Mouse (Mus musculus) liver, embryonic 11.5 days (tissue): ENCODE measurements around the gene Rxfp4. TPM values are rescaled to one million over a fixed set of nuclear protein-coding genes. Genes with fewer than 3 reads are reported as not detected.
A peak's percentile ranks its signal among the peaks of the same experiment; 100 is the strongest.

Experiments used
- ATAC-seq: fragments of 200-750 bp; cut with Nextera tagmentation; replicated peaks from 2 replicates; pipeline ENCODE4 v1.8.0; 2017; ENCODE audit warnings: moderate number of reproducible peaks, mild to moderate bottlenecking, moderate TSS enrichment, moderate library complexity; ENCODE audit not compliant: low FRiP score
- DNase-seq: peaks from one replicate; pipeline ENCODE4 v3.0.0-alpha.2; 2017; ENCODE audit warnings: low spot score
- H3K27ac ChIP-seq: fragments of 300-500 bp; sonication (generic); 2 replicates; pipeline ENCODE4 v1.5.1; 2014; ENCODE audit warnings: mild to moderate bottlenecking, low read depth, low read length, control low read depth
- H3K27me3 ChIP-seq: fragments of 300-500 bp; sonication (generic); replicated peaks from 2 replicates; pipeline ENCODE4 v1.6.1; 2014; ENCODE audit warnings: low read length, mixed read lengths; ENCODE audit not compliant: control insufficient read depth, insufficient read depth
- H3K36me3 ChIP-seq: fragments of 300-500 bp; sonication (generic); 2 replicates; pipeline ENCODE4 v1.6.1; 2014; ENCODE audit warnings: mild to moderate bottlenecking, low read length, moderate library complexity, mixed read lengths; ENCODE audit not compliant: control insufficient read depth, insufficient read depth
- H3K4me1 ChIP-seq: fragments of 300-500 bp; sonication (generic); replicated peaks from 2 replicates; pipeline ENCODE4 v1.6.1; 2014; ENCODE audit warnings: low read length, mixed read lengths; ENCODE audit not compliant: control insufficient read depth, insufficient read depth
- H3K4me2 ChIP-seq: fragments of 300-500 bp; sonication (generic); 2 replicates; pipeline ENCODE4 v1.6.1; 2014; ENCODE audit warnings: mild to moderate bottlenecking, control low read depth, moderate library complexity
- H3K4me3 ChIP-seq: fragments of 300-500 bp; sonication (generic); 2 replicates; pipeline ENCODE4 v1.5.1; 2014; ENCODE audit warnings: low read depth, low read length, control low read depth
- H3K9ac ChIP-seq: fragments of 300-500 bp; sonication (generic); 2 replicates; pipeline ENCODE4 v1.6.1; 2014; ENCODE audit warnings: low read depth, low read length, control low read depth
- H3K9me3 ChIP-seq: fragments of 300-500 bp; sonication (generic); 2 replicates; pipeline ENCODE4 v1.6.1; 2016; ENCODE audit warnings: low read length, inconsistent platforms, mixed read lengths; ENCODE audit not compliant: control insufficient read depth
- WGBS: fragments of 180-500 bp; shearing (Covaris S2); extraction: QIAGEN DNeasy Blood & Tissue Kit; methylation state at CpG from one replicate; pipeline ENCODE4 v1.1.7; 2014; 5-methylcytosine and 5-hydroxymethylcytosine counted together
- polyA plus RNA-seq: library from polyadenylated mRNA; unstranded; fragments of >200 nt; fragmentation: Nextera tagmentation; extraction: Ambion mirVana; gene quantifications from 2 replicates; pipeline ENCODE4 v1.2.1, GENCODE M21; 2014

Gene Rxfp4
- polyA plus RNA-seq, 1 experiment from 2014 or later = not detected

GRCm38 (mm10) chr3:88621537-88622112 is 31.3 kb downstream of the Rxfp4 start:
- H3K9ac ChIP-seq = peak overlapping the region; percentile 88
- peak overlapping the region; percentile 95 for H3K27ac ChIP-seq
- peak overlapping the region; percentile 81 for H3K4me3 ChIP-seq
- DNase-seq (peak; percentile 70), ATAC-seq (peak; percentile 10; the same call in 1 of the 2 replicates)
- peak overlapping the region; percentile 92 for H3K4me2 ChIP-seq
- no peaks in the 10 kb centered on the region for H3K36me3 ChIP-seq
- H3K4me1 ChIP-seq = peaks cover 64% of the 10 kb centered on the region
- no peaks in the 10 kb centered on the region for H3K9me3 ChIP-seq
- WGBS = under 1% methylated on average over 36 of the region's 36 CpGs
- no peaks in the 10 kb centered on the region for H3K27me3 ChIP-seq

- H3K9me3 ChIP-seq = no peaks in the 10 kb centered on the region
- H3K27ac ChIP-seq = peak overlapping the region; percentile 95
- peak overlapping the region; percentile 81 for H3K4me3 ChIP-seq
- peak; percentile 83 for DNase-seq
- H3K36me3 ChIP-seq = no peaks in the 10 kb centered on the region
- peak; percentile 80 for ATAC-seq
- H3K4me1 ChIP-seq = peaks cover 64% of the 10 kb centered on the region
- WGBS = under 1% methylated on average over 60 of the region's 64 CpGs
- peak overlapping the region; percentile 92 for H3K4me2 ChIP-seq
- no peaks in the 10 kb centered on the region for H3K27me3 ChIP-seq
- peak overlapping the region; percentile 88 for H3K9ac ChIP-seq
These were observed 31.9 kb downstream of the Rxfp4 start for GRCm38 (mm10) chr3:88620992-88621536.

- peak overlapping the region; percentile 95 for H3K27ac ChIP-seq
- WGBS = 12% methylated on average over 15 of the region's 15 CpGs
- H3K4me3 ChIP-seq = peak overlapping the region; percentile 81
- peak overlapping the region; percentile 88 for H3K9ac ChIP-seq
- DNase-seq = no peak
- 0 out of 2 replicates have a peak, but pooled peaks have one; percentile 3 for ATAC-seq
- peak overlapping the region; percentile 92 for H3K4me2 ChIP-seq
- H3K36me3 ChIP-seq = no peaks in the 10 kb centered on the region
- H3K4me1 ChIP-seq = peaks cover 59% of the 10 kb centered on the region
- no peaks in the 10 kb centered on the region for H3K27me3 ChIP-seq
- no peaks in the 10 kb centered on the region for H3K9me3 ChIP-seq
These were observed 32.6 kb downstream of the Rxfp4 start for GRCm38 (mm10) chr3:88620146-88620991.

GRCm38 (mm10) chr3:88619113-88620097 is 33.5 kb downstream of the Rxfp4 start:
- H3K9ac ChIP-seq = no peak overlapping the region
- 47% methylated on average over 9 of the region's 9 CpGs for WGBS
- no peak overlapping the region; the same call in 1 of the 2 replicates for H3K27ac ChIP-seq
- peaks cover 50% of the 10 kb centered on the region for H3K4me1 ChIP-seq
- no peaks in the 10 kb centered on the region for H3K9me3 ChIP-seq
- DNase-seq (no peak), ATAC-seq (no peak)
- no peaks in the 10 kb centered on the region for H3K36me3 ChIP-seq
- H3K27me3 ChIP-seq = no peaks in the 10 kb centered on the region
- H3K4me3 ChIP-seq = no peak overlapping the region
- peak overlapping the region; percentile 22; the same call in 1 of the 2 replicates for H3K4me2 ChIP-seq

GRCm38 (mm10) chr3:88618074-88618871 is 34.7 kb downstream of the Rxfp4 start:
- DNase-seq = no peak
- H3K9ac ChIP-seq = no peak overlapping the region
- no peaks in the 10 kb centered on the region for H3K9me3 ChIP-seq
- ATAC-seq = no peak
- H3K36me3 ChIP-seq = no peaks in the 10 kb centered on the region
- peaks cover 40% of the 10 kb centered on the region for H3K4me1 ChIP-seq
- H3K27me3 ChIP-seq = no peaks in the 10 kb centered on the region
- 56% methylated on average over 8 of the region's 8 CpGs for WGBS
- H3K4me3 ChIP-seq = no peak overlapping the region
- no peak overlapping the region for H3K27ac ChIP-seq
- H3K4me2 ChIP-seq = 0 out of 2 replicates have a peak overlapping the region, but pooled peaks have one; percentile 3

- Histone ChIP-seq H3K4me3 (no peak overlapping the region), H3K27me3 (no peaks in the 10 kb centered on the region), H3K4me2 (no peak overlapping the region), H3K4me1 (peaks cover 38% of the 10 kb centered on the region), H3K27ac (no peak overlapping the region), H3K36me3 (no peaks in the 10 kb centered on the region), H3K9me3 (no peaks in the 10 kb centered on the region), H3K9ac (no peak overlapping the region)
- no peak for ATAC-seq
- DNase-seq = no peak
- WGBS = 77% methylated on average over 3 of the region's 3 CpGs
These were observed 35.9 kb downstream of the Rxfp4 start for GRCm38 (mm10) chr3:88616951-88617500.

GRCm38 (mm10) chr3:88615902-88616391 is 37.0 kb downstream of the Rxfp4 start:
- H3K36me3 ChIP-seq = no peaks in the 10 kb centered on the region
- no peak for DNase-seq
- no peaks in the 10 kb centered on the region for H3K27me3 ChIP-seq
- H3K4me3 ChIP-seq = no peak overlapping the region
- 66% methylated on average over 9 of the region's 9 CpGs for WGBS
- peaks cover 36% of the 10 kb centered on the region for H3K4me1 ChIP-seq
- H3K9ac ChIP-seq = no peak overlapping the region
- ATAC-seq = no peak
- H3K27ac ChIP-seq = no peak overlapping the region; the same call in 1 of the 2 replicates
- H3K4me2 ChIP-seq = no peak overlapping the region
- H3K9me3 ChIP-seq = no peaks in the 10 kb centered on the region
